7 mouse cellular contexts compared by ENCODE assay signal in the genomic region with DNA sequence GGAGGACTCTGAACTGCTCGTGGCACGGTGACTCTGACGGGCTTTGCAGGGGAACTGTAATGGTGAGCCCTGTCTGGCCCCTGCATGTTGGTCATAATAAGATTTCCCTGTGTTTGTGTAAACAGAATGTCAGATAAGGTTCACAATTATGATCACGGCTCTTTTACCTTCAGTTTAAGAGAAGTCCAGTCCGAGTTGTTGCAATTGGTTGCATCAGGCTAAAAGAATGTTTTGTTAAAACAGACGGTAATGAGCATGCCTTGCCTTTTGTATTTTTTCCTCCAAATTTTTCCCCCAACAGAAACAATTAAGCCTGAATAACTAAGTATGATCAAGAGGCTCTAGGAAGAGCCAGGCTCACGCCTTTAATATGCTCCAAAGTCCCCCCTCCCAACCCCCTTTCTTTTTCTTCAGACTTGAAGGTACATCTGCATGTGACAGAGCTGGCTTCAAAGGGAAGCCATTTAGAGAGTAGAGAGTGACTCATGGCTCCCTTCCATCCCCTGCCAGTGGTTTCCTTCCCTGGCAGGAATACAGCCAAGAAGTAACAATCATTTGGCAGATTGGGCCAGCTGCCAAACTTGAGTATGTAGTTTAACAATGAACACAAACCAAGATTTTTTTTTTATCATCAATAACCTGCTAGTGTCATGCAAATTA.
DNase-seq lines count a peak whose midpoint lies in the region; ATAC-seq lines count a peak whose summit lies in the region.

No protein-coding gene starts in this region.

- H3K9me3 ChIP-seq in stomach, embryonic 16.5 days (replicated peaks; ENCODE audit: control insufficient read depth, low read length): no peaks in the 10 kb centered on the region

- H3K27me3 ChIP-seq in stomach, embryonic 16.5 days (ENCODE audit: control insufficient read depth, insufficient read depth, low read length): no peaks in the 10 kb centered on the region

- H3K9ac ChIP-seq in stomach, embryonic 16.5 days (ENCODE audit: low read length): no peak overlapping the region

- H3K4me3 ChIP-seq in stomach, embryonic 16.5 days (replicated peaks; ENCODE audit: low read length): no peak overlapping the region

- peak; percentile 51 to 63 for DNase-seq in right cerebral cortex, postnatal 10 days (ENCODE audit: low spot score in 2 of 2)
- DNase-seq in right cerebral cortex, postnatal 25 days: no peak
- peak; percentile 86 to 87 for DNase-seq in adrenal gland, postnatal 36 days
- peak; percentile 82 for DNase-seq in kidney, postnatal 10 days
- no peak for DNase-seq in spleen, postnatal 4 days (ENCODE audit: low spot score in 2 of 2)

- H3K4me1 ChIP-seq in stomach, embryonic 16.5 days (ENCODE audit: control insufficient read depth, insufficient read depth, low read length): 0 out of 2 replicates have a peak, but pooled peaks cover 5% of the 10 kb centered on the region

- WGBS in stomach, embryonic 16.5 days: 29% methylated on average over 7 of the region's 7 CpGs

- no peaks in the 10 kb centered on the region for H3K36me3 ChIP-seq in stomach, embryonic 16.5 days (ENCODE audit: control insufficient read depth, insufficient read depth, low read length)

- ATAC-seq in stomach, embryonic 16.5 days (ENCODE audit: insufficient read depth, low FRiP score): no peak
- no peak for ATAC-seq in erythroid progenitor cell, adult 5-6 weeks (replicated peaks; ENCODE audit: low FRiP score, poor library complexity, severe bottlenecking)

- H3K4me2 ChIP-seq in stomach, embryonic 16.5 days (ENCODE audit: low read depth, low read length): no peak overlapping the region

- peak overlapping the region; percentile 17; the same call in 1 of the 2 replicates for H3K27ac ChIP-seq in stomach, embryonic 16.5 days (ENCODE audit: low read length)

Comparison
In these comparisons a context has a peak if more than half of its experiments do, and no peak if none do; other contexts are left out.
1. DNase-seq: peak in right cerebral cortex, postnatal 10 days (2 of 2), adrenal gland, postnatal 36 days (2 of 2) and kidney, postnatal 10 days (single experiment); none in right cerebral cortex, postnatal 25 days (single experiment) and spleen, postnatal 4 days (0 of 2).